In the genomic region with DNA sequence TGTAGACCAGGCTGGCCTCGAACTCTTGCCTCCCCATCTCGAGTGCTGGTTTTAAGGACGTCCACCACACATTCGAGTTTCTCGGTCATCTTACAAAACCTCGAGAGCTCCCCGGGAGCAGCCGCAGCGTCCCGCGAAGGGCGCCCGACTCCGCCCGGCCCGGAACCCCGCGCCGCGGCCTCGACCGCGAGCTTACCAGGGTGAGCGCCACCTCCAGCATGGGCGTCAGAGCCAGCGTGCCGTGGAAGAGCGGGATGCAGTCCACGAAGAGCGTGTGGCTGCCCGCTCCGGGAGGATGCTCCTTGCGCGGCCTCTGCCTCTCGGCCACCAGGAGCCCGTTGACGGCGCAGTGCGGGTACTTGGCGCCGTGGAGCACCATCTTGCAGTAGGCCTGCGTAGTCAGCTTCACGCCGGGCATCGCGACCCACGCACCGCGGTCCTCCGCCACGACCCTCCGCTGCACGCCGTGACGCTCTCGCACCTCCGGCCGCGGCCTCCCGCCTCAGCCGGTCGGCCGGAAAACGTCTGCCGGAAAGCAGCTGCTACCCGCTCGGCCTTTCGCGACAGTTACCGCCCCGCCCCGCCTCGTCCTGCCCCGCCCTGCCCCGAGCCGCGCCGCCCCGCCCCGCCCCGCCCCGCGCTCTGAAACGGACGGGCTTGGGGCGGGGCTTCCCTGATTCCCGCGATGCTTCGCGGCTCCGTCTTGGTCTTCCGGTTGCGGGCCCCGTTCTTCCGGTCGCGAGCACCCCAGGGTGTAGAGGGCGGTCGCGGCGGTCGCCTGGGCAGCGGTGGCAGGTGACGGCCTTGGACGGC, we compare ENCODE assay signal across 8 mouse cellular contexts. TPM values are rescaled to one million over a fixed set of nuclear protein-coding genes. Genes with fewer than 3 reads are reported as not detected.
DNase-seq lines count a peak whose midpoint lies in the region; ATAC-seq and TF ChIP-seq lines count a peak whose summit lies in the region.

A gene (minus strand): TSS at position 519 of the 813 bp plus-strand sequence.
A gene (plus strand): TSS at position 662 of the 813 bp plus-strand sequence.

- peak within 1 kb of the TSS; percentile 89 for H3K4me3 ChIP-seq in C2C12 (ENCODE audit: insufficient read depth, poor library complexity, severe bottlenecking)
- peak within 1 kb of the TSS; percentile 85 for H3K4me3 ChIP-seq in heart, embryonic 12.5 days
- H3K4me3 ChIP-seq in kidney, embryonic 16.5 days (ENCODE audit: low read length) = peak within 1 kb of the TSS; percentile 95

- H3K9me3 ChIP-seq in heart, embryonic 12.5 days (replicated peaks) = no peaks in the 10 kb centered on the region
- H3K9me3 ChIP-seq in kidney, embryonic 16.5 days (ENCODE audit: low read length) = no peaks in the 10 kb centered on the region

- peaks cover 98% of the 10 kb centered on the region for H3K79me2 ChIP-seq in C2C12 (ENCODE audit: control insufficient read depth, insufficient read depth)

- H3K4me1 ChIP-seq in heart, embryonic 12.5 days (replicated peaks) = peaks cover 47% of the 10 kb centered on the region
- peaks cover 35% of the 10 kb centered on the region for H3K4me1 ChIP-seq in kidney, embryonic 16.5 days (ENCODE audit: insufficient read depth, low read length)

- under 1% methylated on average over 105 of the region's 105 CpGs for WGBS in heart, embryonic 12.5 days
- WGBS in kidney, embryonic 16.5 days = under 1% methylated on average over 97 of the region's 105 CpGs

- peak; percentile 98 for DNase-seq in brain, embryonic 14.5 days (ENCODE audit: low read depth)
- DNase-seq in liver = peak; percentile 97
- DNase-seq in monocyte, adult 2 months (ENCODE audit: low read depth in 1 of 2, low spot score in 2 of 2) = peak; percentile 62 to 75
- DNase-seq in spleen, postnatal 14 days (ENCODE audit: low spot score in 2 of 2) = peak; percentile 86 to 91

- peak; percentile 4 for TF ChIP-seq CTCF in C2C12 (IDR thresholded peaks at IDR 0.05; ENCODE audit: control insufficient read depth, insufficient read depth, insufficient read length)
- no peak for TF ChIP-seq CTCF in brain, embryonic 14.5 days (IDR thresholded peaks at IDR 0.05; ENCODE audit: borderline replicate concordance, extremely low read depth, insufficient read depth, insufficient read length)

- H3K27ac ChIP-seq in heart, embryonic 12.5 days (ENCODE audit: poor library complexity, severe bottlenecking) = peak within 1 kb of the TSS; percentile 88
- H3K27ac ChIP-seq in kidney, embryonic 16.5 days (ENCODE audit: low read length) = peak within 1 kb of the TSS; percentile 90

- peak; percentile 96 for TF ChIP-seq POLR2A in brain, embryonic 14.5 days (IDR thresholded peaks at IDR 0.05; ENCODE audit: borderline replicate concordance, extremely low read depth, insufficient read depth, insufficient read length, poor library complexity, severe bottlenecking)

- H3K79me3 ChIP-seq in C2C12 (ENCODE audit: low read depth) = peaks cover 72% of the 10 kb centered on the region

- ATAC-seq in erythroblast, adult 5-6 weeks (replicated peaks; ENCODE audit: low FRiP score, poor library complexity, severe bottlenecking) = peak; percentile 85
- peak; percentile 95 for ATAC-seq in heart, embryonic 12.5 days (ENCODE audit: insufficient number of reproducible peaks, low FRiP score)
- ATAC-seq in kidney, embryonic 16.5 days (ENCODE audit: low FRiP score, low TSS enrichment) = peak; percentile 92

- no peaks in the 10 kb centered on the region for H3K27me3 ChIP-seq in C2C12 (ENCODE audit: control insufficient read depth, insufficient read depth, insufficient read length)
- no peaks in the 10 kb centered on the region for H3K27me3 ChIP-seq in heart, embryonic 12.5 days (replicated peaks)
- no peaks in the 10 kb centered on the region for H3K27me3 ChIP-seq in kidney, embryonic 16.5 days (ENCODE audit: insufficient read depth, low read length)

- peak within 1 kb of the TSS; percentile 80 for H3K4me2 ChIP-seq in heart, embryonic 12.5 days
- peak within 1 kb of the TSS; percentile 77 for H3K4me2 ChIP-seq in kidney, embryonic 16.5 days (replicated peaks; ENCODE audit: low read depth, low read length)

- H3K9ac ChIP-seq in heart, embryonic 12.5 days = peak within 1 kb of the TSS; percentile 99
- peak within 1 kb of the TSS; percentile 95 for H3K9ac ChIP-seq in kidney, embryonic 16.5 days (replicated peaks; ENCODE audit: low read length)

- H3K36me3 ChIP-seq in C2C12 (ENCODE audit: control insufficient read depth, insufficient read depth) = peaks cover 54% of the 10 kb centered on the region
- H3K36me3 ChIP-seq in heart, embryonic 12.5 days = peaks cover 31% of the 10 kb centered on the region
- H3K36me3 ChIP-seq in kidney, embryonic 16.5 days (ENCODE audit: insufficient read depth, low read length) = peaks cover 28% of the 10 kb centered on the region

- peak within 1 kb of the TSS; percentile 86 for H3ac ChIP-seq in C2C12 (ENCODE audit: control insufficient read depth, insufficient read length, low read depth)

TF ChIP-seq in C2C12, 6 proteins besides CTCF, POLR2A, EP300 and RAD21:
- TF ChIP-seq MAX (IDR thresholded peaks at IDR 0.05) (peak; percentile 79), CEBPB (IDR thresholded peaks at IDR 0.05; ENCODE audit: low read depth) (no peak)

RNA-seq across cellular contexts. Expression of the first gene that starts in this region (rescaled TPM):
- polyA plus RNA-seq in C2C12 (2012; fragmentation: generic; extraction: Trizol) = 2.3 TPM
- polyA plus RNA-seq in brain, embryonic 14.5 days (2012; rRNA removed) = 3.1 and 3.3 TPM in 2 replicates
- total RNA-seq in erythroblast, adult 5-6 weeks (2015; ENCODE audit: low replicate concordance) = not detected in 2 replicates
- not detected in 2 replicates for total RNA-seq in erythroblast, adult 5-6 weeks (2017; ENCODE audit: low replicate concordance)
- polyA plus RNA-seq in heart, embryonic 12.5 days (2016; fragmentation: Nextera tagmentation; extraction: Ambion mirVana) = 0.72 TPM in 1 of 2 replicates, not detected in the other
- polyA plus RNA-seq in kidney, embryonic 16.5 days (2015; fragmentation: Nextera tagmentation; extraction: Ambion mirVana) = 3.4 and 4.2 TPM in 2 replicates

RNA-seq across cellular contexts. Expression of the second gene that starts in this region (rescaled TPM):
- 1,270 TPM for polyA plus RNA-seq in C2C12 (2012; fragmentation: generic; extraction: Trizol)
- polyA plus RNA-seq in brain, embryonic 14.5 days (2012; rRNA removed) = 976 and 987 TPM in 2 replicates
- total RNA-seq in erythroblast, adult 5-6 weeks (2015; ENCODE audit: low replicate concordance) = 237 and 289 TPM in 2 replicates
- total RNA-seq in erythroblast, adult 5-6 weeks (2017; ENCODE audit: low replicate concordance) = 101 and 131 TPM in 2 replicates
- 1,676 and 1,716 TPM in 2 replicates for polyA plus RNA-seq in heart, embryonic 12.5 days (2016; fragmentation: Nextera tagmentation; extraction: Ambion mirVana)
- polyA plus RNA-seq in kidney, embryonic 16.5 days (2015; fragmentation: Nextera tagmentation; extraction: Ambion mirVana) = 1,211 and 1,278 TPM in 2 replicates

Comparison
In these comparisons a context has a peak if more than half of its experiments do, and no peak if none do; other contexts are left out.
1. Peak in every context shown above with its lines: DNase-seq, ATAC-seq, H3K4me3 ChIP-seq and H3K27ac ChIP-seq.